Mouse (Mus musculus) CH12.LX (cell line): ENCODE data around the gene Rpn1. TPM values are rescaled to one million over a fixed set of nuclear protein-coding genes. Genes with fewer than 3 reads are reported as not detected.

Experiments
- DNase-seq: peaks from one replicate; pipeline ENCODE4 v3.0.0-alpha.2; 2013; ENCODE audit errors: extremely low read depth
- H3K27ac ChIP-seq: 2 replicates; pipeline ENCODE4 v1.5.1; 2012; ENCODE audit warnings: low read depth, mild to moderate bottlenecking, control low read depth, moderate library complexity; ENCODE audit not compliant: insufficient read depth
- H3K27me3 ChIP-seq: replicated peaks from 2 replicates; pipeline ENCODE3; 2012; ENCODE audit warnings: inconsistent platforms
- H3K36me3 ChIP-seq, 2 experiments: replicated peaks in 1 of 2; 2 replicates each; pipeline versions ENCODE3 to v1.6.1; 2012; ENCODE audit warnings: inconsistent platforms in 1 of 2, low read length in 1 of 2, mild to moderate bottlenecking in 1 of 2, mixed read lengths in 1 of 2, moderate library complexity in 1 of 2; ENCODE audit not compliant: control insufficient read depth in 1 of 2, insufficient read depth in 1 of 2
- H3K4me1 ChIP-seq, 2 experiments: 2 replicates each; pipeline ENCODE4 v1.6.1; 2012; ENCODE audit warnings: inconsistent platforms in 1 of 2, moderate library complexity in 1 of 2; ENCODE audit not compliant: insufficient read depth in 2 of 2, control insufficient read depth in 1 of 2
- H3K4me2 ChIP-seq: 2 replicates; pipeline ENCODE4 v1.6.1; 2012; ENCODE audit warnings: low read depth, mild to moderate bottlenecking, control low read depth; ENCODE audit not compliant: poor library complexity, insufficient read depth, severe bottlenecking
- H3K4me3 ChIP-seq, 3 experiments: fragments of 150-350 bp in 1 of 3; sonication (generic) in 1 of 3; replicated peaks in 1 of 3; 2 replicates each; pipeline versions ENCODE3 to v1.5.1; 2011 to 2012; ENCODE audit warnings: low read depth in 2 of 3, low read length in 2 of 3, mild to moderate bottlenecking in 2 of 3, moderate library complexity in 2 of 3, control low read depth in 1 of 3, improper control_type of control experiment in 1 of 3, inconsistent platforms in 1 of 3, mixed read lengths in 1 of 3; ENCODE audit not compliant: poor library complexity in 1 of 3
- H3K79me2 ChIP-seq: replicated peaks from 2 replicates; pipeline ENCODE4 v1.6.1; 2012; ENCODE audit warnings: mild to moderate bottlenecking, moderate library complexity; ENCODE audit not compliant: control insufficient read depth, poor library complexity, insufficient read depth, severe bottlenecking; ENCODE audit errors: extremely low read depth
- H3K9ac ChIP-seq: 2 replicates; pipeline ENCODE4 v1.6.1; 2012; ENCODE audit warnings: low read depth, mild to moderate bottlenecking, control low read depth, moderate library complexity; ENCODE audit not compliant: insufficient read depth
- H3K9me3 ChIP-seq: replicated peaks from 2 replicates; pipeline ENCODE3; 2012; ENCODE audit warnings: low read length, inconsistent platforms, mixed read lengths
- BHLHE40 ChIP-seq: IDR thresholded peaks from 2 replicates; pipeline ENCODE4 v1.6.1; 2011; ENCODE audit warnings: mild to moderate bottlenecking, low read depth, low read length, improper control_type of control experiment
- CTCF ChIP-seq, 2 experiments: IDR thresholded peaks in 1 of 2; conservative IDR thresholded peaks in 1 of 2; 2 replicates each; pipeline ENCODE4 v1.5.1; 2011 to 2012; ENCODE audit warnings: low read depth in 2 of 2, low read length in 2 of 2, improper control_type of control experiment in 1 of 2, inconsistent platforms in 1 of 2, mild to moderate bottlenecking in 1 of 2, moderate library complexity in 1 of 2
- ELF1 ChIP-seq: IDR thresholded peaks from 2 replicates; pipeline ENCODE4 v1.6.1; 2014; ENCODE audit warnings: low read depth, mild to moderate bottlenecking, inconsistent platforms, low read length, improper control_type of control experiment
- EP300 ChIP-seq: IDR thresholded peaks from 2 replicates; pipeline ENCODE4 v1.6.1; 2011; ENCODE audit warnings: low read length, improper control_type of control experiment
- GABPA ChIP-seq: IDR thresholded peaks from 2 replicates; pipeline ENCODE4 v1.6.1; 2012; ENCODE audit warnings: low read depth, low read length, improper control_type of control experiment, inconsistent platforms; ENCODE audit not compliant: insufficient replicate concordance
- HCFC1 ChIP-seq: IDR thresholded peaks from 2 replicates; pipeline ENCODE4 v1.6.1; 2012; ENCODE audit warnings: low read depth, mild to moderate bottlenecking, inconsistent platforms, low read length, improper control_type of control experiment
- IRF4 ChIP-seq: IDR thresholded peaks from 2 replicates; pipeline ENCODE4 v1.6.1; 2014; ENCODE audit warnings: low read depth, mild to moderate bottlenecking, inconsistent platforms, low read length, improper control_type of control experiment
- JUN ChIP-seq: IDR thresholded peaks from 2 replicates; pipeline ENCODE4 v1.6.1; 2011; ENCODE audit warnings: low read depth, mild to moderate bottlenecking, low read length, improper control_type of control experiment, moderate library complexity; ENCODE audit not compliant: insufficient read depth
- JUND ChIP-seq: conservative IDR thresholded peaks from 2 replicates; pipeline ENCODE4 v1.6.1; 2011; ENCODE audit warnings: low read depth, low read length, improper control_type of control experiment
- MAX ChIP-seq: IDR thresholded peaks from 2 replicates; pipeline ENCODE4 v1.6.1; 2011; ENCODE audit warnings: low read length, improper control_type of control experiment
- MEF2A ChIP-seq: IDR thresholded peaks from 2 replicates; pipeline ENCODE4 v1.6.1; 2014; ENCODE audit warnings: low read depth, mild to moderate bottlenecking, inconsistent platforms, low read length, improper control_type of control experiment, borderline replicate concordance
- NELFE ChIP-seq: IDR thresholded peaks from 2 replicates; pipeline ENCODE4 v1.6.1; 2011; ENCODE audit warnings: low read depth, low read length, improper control_type of control experiment
- NRF1 ChIP-seq: IDR thresholded peaks from 2 replicates; pipeline ENCODE4 v1.6.1; 2014; ENCODE audit warnings: low read depth, mild to moderate bottlenecking, inconsistent platforms, low read length, improper control_type of control experiment, moderate library complexity
- PAX5 ChIP-seq: IDR thresholded peaks from 2 replicates; pipeline ENCODE4 v1.6.1; 2012; ENCODE audit warnings: low read length, inconsistent platforms, mixed read lengths
- RAD21 ChIP-seq: IDR thresholded peaks from 2 replicates; pipeline ENCODE4 v1.6.1; 2011; ENCODE audit warnings: low read depth, mild to moderate bottlenecking, low read length, improper control_type of control experiment, moderate library complexity
- RCOR1 ChIP-seq: conservative IDR thresholded peaks from 2 replicates; pipeline ENCODE4 v1.6.1; 2012; ENCODE audit warnings: low read depth, mild to moderate bottlenecking, inconsistent platforms, low read length, improper control_type of control experiment
- SMC3 ChIP-seq: IDR thresholded peaks from 2 replicates; pipeline ENCODE4 v1.6.1; 2011; ENCODE audit warnings: low read depth, low read length, improper control_type of control experiment
- TCF12 ChIP-seq: IDR thresholded peaks from 2 replicates; pipeline ENCODE4 v1.6.1; 2014; ENCODE audit warnings: low read depth, mild to moderate bottlenecking, inconsistent platforms, low read length, improper control_type of control experiment
- USF1 ChIP-seq: IDR thresholded peaks from 2 replicates; pipeline ENCODE4 v1.6.1; 2014; ENCODE audit warnings: low read depth, mild to moderate bottlenecking, inconsistent platforms, low read length, improper control_type of control experiment
- USF2 ChIP-seq: conservative IDR thresholded peaks from 2 replicates; pipeline ENCODE4 v1.6.1; 2011; ENCODE audit warnings: low read depth, low read length, improper control_type of control experiment
- ZC3H11A ChIP-seq: IDR thresholded peaks from 2 replicates; pipeline ENCODE4 v1.6.1; 2012; ENCODE audit warnings: low read depth, mild to moderate bottlenecking, inconsistent platforms, low read length, improper control_type of control experiment
- ZNF384 ChIP-seq: IDR thresholded peaks from 2 replicates; pipeline ENCODE4 v1.6.1; 2012; ENCODE audit warnings: low read depth, low read length, improper control_type of control experiment, inconsistent platforms
- dilution Hi-C: fragments of 300-500 bp; cut with MboI; formaldehyde crosslinking; loops from 2 replicates; pipeline ENCODE4 v1.14.3; 2020; ENCODE audit warnings: low sequenced_read_pairs; ENCODE audit not compliant: extremely low pct_unique_long_range_greater_than_20kb, extremely low pct_ligation_motif_present
- in situ Hi-C: fragments of 300-500 bp; cut with MboI; formaldehyde crosslinking; loops from 3 replicates; pipeline ENCODE4 v1.14.3; 2019; ENCODE audit warnings: low sequenced_read_pairs, low pct_ligation_motif_present, low pct_unique_long_range_greater_than_20kb, mixed read lengths
- polyA plus RNA-seq: library from polyadenylated mRNA; unstranded; fragments of >175 nt; gene quantifications from 2 replicates; pipeline ENCODE4 v1.2.1, GENCODE M21; 2012; ENCODE audit warnings: low read depth; ENCODE audit not compliant: insufficient read length
- total RNA-seq, 2 experiments: library from RNA; depleted of rRNA; stranded (reverse); fragments of 300-350 nt in 1 of 2; fragments of >200 nt in 1 of 2; gene quantifications; 2 replicates each; pipeline ENCODE4 v1.2.3; 2012 to 2014

Gene Rpn1
- total and polyA plus RNA-seq, 3 experiments, result 260 to 366 (median 339) TPM

GRCm38 (mm10) chr6:88113139-88113538 is 28.9 kb downstream of the Rpn1 start:
- Histone ChIP-seq H3K27ac (no peak overlapping the region), H3K36me3 (no peaks in the 10 kb centered on the region), H3K9me3 (no peaks in the 10 kb centered on the region), H3K9ac (no peak overlapping the region), H3K4me1 (peaks cover 3% of the 10 kb centered on the region in 2 experiments; a peak in 1 of 4 replicates), H3K79me2 (no peaks in the 10 kb centered on the region), H3K4me2 (no peak overlapping the region)
- in situ Hi-C loops, result loop anchor here (25.0 kb wide), 1 partner anchor 774 kb away; the partner anchor contains the start of genes Mcm2 and Podxl2
- TF ChIP-seq IRF4 (no peak), MEF2A (no peak), BHLHE40 (no peak), ZNF384 (no peak), JUN (no peak), NRF1 (no peak), TCF12 (no peak), PAX5 (no peak), GABPA (no peak), NELFE (no peak), HCFC1 (no peak), SMC3 (peak; percentile 64), RAD21 (peak; percentile 85), USF2 (no peak), USF1 (no peak), JUND (no peak), EP300 (no peak), RCOR1 (no peak), CTCF (conservative IDR thresholded peaks at IDR 0.05 in 1 of 2, IDR thresholded peaks at IDR 0.05 in 1 of 2; ENCODE audit: low read depth in 2 of 2, low read length in 2 of 2) (peak; percentile 81 to 85), ZC3H11A (no peak), MAX (no peak), ELF1 (no peak)
- TF ChIP-seq, all 38 proteins: peak for 3
- peaks cover 3% of the 10 kb centered on the region for H3K27me3 ChIP-seq
- H3K4me3 ChIP-seq, result no peak overlapping the region
- dilution Hi-C loops, result no loop called here
- peak; percentile 58 for DNase-seq

GRCm38 (mm10) chr6:88114414-88114813 is 30.1 kb downstream of the Rpn1 start:
- dilution Hi-C loops (no loop called here), in situ Hi-C loops (loop anchor here (25.0 kb wide), 1 partner anchor 773 kb away; the partner anchor contains the start of genes Mcm2 and Podxl2)
- no peak overlapping the region for H3K9ac ChIP-seq
- H3K4me1 ChIP-seq, result peaks cover 3% of the 10 kb centered on the region in 2 experiments; a peak in 1 of 4 replicates
- no peak overlapping the region for H3K4me2 ChIP-seq
- H3K27ac ChIP-seq, result no peak overlapping the region
- DNase-seq, result no peak
- H3K27me3 ChIP-seq, result peaks cover 5% of the 10 kb centered on the region
- no peaks in the 10 kb centered on the region for H3K36me3 ChIP-seq
- no peaks in the 10 kb centered on the region for H3K79me2 ChIP-seq
- TF ChIP-seq ZC3H11A, result no peak
- no peak for TF ChIP-seq ELF1
- TF ChIP-seq RCOR1, result no peak
- TF ChIP-seq TCF12, result no peak
- TF ChIP-seq PAX5, result no peak
- TF ChIP-seq EP300, result no peak
- H3K4me3 ChIP-seq, result no peak overlapping the region
- H3K9me3 ChIP-seq, result peaks cover 4% of the 10 kb centered on the region
